Mouse (Mus musculus): Measurements from ENCODE around the gene Uggt2.
"Not testable (repeated sequence)": the region's sequence is repeated elsewhere in the genome, so short reads cannot be mapped to it uniquely, and the experiment has no call there.

DNA sequence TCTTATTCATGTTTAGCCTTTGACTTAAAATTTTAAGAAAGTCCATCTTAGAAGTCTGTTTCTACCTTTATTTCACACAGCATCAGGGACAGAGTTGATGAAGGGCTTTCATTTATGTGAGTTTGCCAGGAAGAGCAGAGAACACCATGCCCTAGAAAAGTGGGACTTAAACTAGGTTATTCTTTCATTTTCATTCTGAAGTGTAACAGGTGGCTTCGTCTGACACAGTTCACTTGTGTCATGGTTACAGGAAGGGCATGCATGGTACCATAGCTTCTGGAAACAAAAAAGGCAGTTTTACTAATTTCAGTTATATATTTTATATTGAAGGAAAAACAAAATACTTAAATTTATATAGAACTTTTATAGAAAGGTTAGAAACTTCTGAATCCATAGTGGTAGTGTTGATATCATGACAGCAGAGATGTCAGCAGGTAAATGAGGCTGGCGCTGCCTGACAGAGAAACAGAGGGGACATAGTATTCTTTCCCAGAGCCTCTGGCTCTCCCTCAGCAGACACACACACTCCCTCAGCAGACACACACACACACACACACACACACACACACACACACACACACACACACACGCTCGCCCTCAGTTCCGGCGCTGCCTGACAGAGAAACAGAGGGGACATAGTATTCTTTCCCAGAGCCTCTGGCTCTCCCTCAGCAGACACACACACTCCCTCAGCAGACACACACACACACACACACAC lies 117.4 kb downstream of the Uggt2 start:
- not testable (repeated sequence) for TF ChIP-seq CTCF (IDR thresholded peaks at IDR 0.05; ENCODE audit: control insufficient read depth, insufficient read depth, low read length); POLR2A (IDR thresholded peaks at IDR 0.05; ENCODE audit: borderline replicate concordance, control insufficient read depth, low read depth, low read length)
